Mouse (Mus musculus): ENCODE results near the gene Stmn1.

DNA sequence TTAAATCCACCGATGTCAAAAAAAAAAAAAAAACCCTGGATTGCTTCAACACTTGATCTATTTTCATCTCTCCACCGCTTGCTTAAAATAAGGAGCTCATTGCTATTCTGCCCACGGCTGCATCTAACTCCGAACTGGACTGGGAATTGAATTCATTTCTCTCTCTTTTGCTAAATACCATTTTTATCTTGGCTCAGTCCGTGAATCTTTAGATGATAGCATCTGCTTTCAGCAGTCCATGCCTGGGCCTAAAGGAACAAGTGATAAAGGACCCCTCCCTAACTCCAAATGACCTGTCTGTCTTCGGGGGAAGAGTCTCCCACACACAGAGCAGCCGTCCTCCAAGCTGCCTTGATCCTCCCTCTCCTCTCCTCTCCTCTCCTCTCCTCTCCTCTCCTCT, 23.2 kb upstream of the Stmn1 start:
- TF ChIP-seq CTCF (IDR thresholded peaks at IDR 0.05; ENCODE audit: borderline replicate concordance, extremely low read depth, insufficient read depth, insufficient read length) (no peak), POLR2A (IDR thresholded peaks at IDR 0.05; ENCODE audit: borderline replicate concordance, extremely low read depth, insufficient read depth, insufficient read length, poor library complexity, severe bottlenecking) (no peak)

Data from brain, embryonic 14.5 days (tissue).